Mouse (Mus musculus): ENCODE measurements around the gene Arhgap22. TPM values are rescaled to one million over a fixed set of nuclear protein-coding genes. Genes with fewer than 3 reads are reported as not detected.
A peak's percentile ranks its signal among the peaks of the same experiment; 100 is the strongest.

Gene Arhgap22
- polyA plus RNA-seq, 1 experiment = 28.1 TPM

GRCm38 (mm10) chr14:33210806-33211205 lies 3.0 kb upstream of the Arhgap22 start:
- 67% methylated on average over 8 of the region's 8 CpGs for WGBS
- TF ChIP-seq CTCF (IDR thresholded peaks at IDR 0.05; ENCODE audit: insufficient read depth, low read length) (no peak), POLR2A (IDR thresholded peaks at IDR 0.05; ENCODE audit: borderline replicate concordance, extremely low read depth, low read depth, low read length) (no peak)
- H3K4me1 ChIP-seq (ENCODE audit: control insufficient read depth, insufficient read depth, low read length) = no peaks in the 10 kb centered on the region
- no peak for DNase-seq
- no peak overlapping the region for H3K4me3 ChIP-seq (replicated peaks; ENCODE audit: extremely low read depth, low read depth, low read length)

- no peak for DNase-seq
- H3K4me3 ChIP-seq (replicated peaks; ENCODE audit: extremely low read depth, low read depth, low read length) = no peak overlapping the region
- TF ChIP-seq POLR2A (IDR thresholded peaks at IDR 0.05; ENCODE audit: borderline replicate concordance, extremely low read depth, low read depth, low read length) (no peak), CTCF (IDR thresholded peaks at IDR 0.05; ENCODE audit: insufficient read depth, low read length) (no peak)
- no peaks in the 10 kb centered on the region for H3K4me1 ChIP-seq (ENCODE audit: control insufficient read depth, insufficient read depth, low read length)
- 56% methylated on average over 5 of the region's 5 CpGs for WGBS
These were observed 1.4 kb upstream of the Arhgap22 start for GRCm38 (mm10) chr14:33212271-33212957.

- TF ChIP-seq POLR2A (IDR thresholded peaks at IDR 0.05; ENCODE audit: borderline replicate concordance, extremely low read depth, low read depth, low read length) = no peak
- no peak for TF ChIP-seq CTCF (IDR thresholded peaks at IDR 0.05; ENCODE audit: insufficient read depth, low read length)
- DNase-seq = no peak
- WGBS = 86% methylated on average over 12 of the region's 12 CpGs
- Histone ChIP-seq H3K4me3 (replicated peaks; ENCODE audit: extremely low read depth, low read depth, low read length) (no peak overlapping the region), H3K4me1 (ENCODE audit: control insufficient read depth, insufficient read depth, low read length) (no peaks in the 10 kb centered on the region)
These were observed 892 bp upstream of the Arhgap22 start for GRCm38 (mm10) chr14:33212958-33213309.

GRCm38 (mm10) chr14:33214767-33215128 lies 922 bp downstream of the Arhgap22 start:
- TF ChIP-seq CTCF (IDR thresholded peaks at IDR 0.05; ENCODE audit: insufficient read depth, low read length) (no peak), POLR2A (IDR thresholded peaks at IDR 0.05; ENCODE audit: borderline replicate concordance, extremely low read depth, low read depth, low read length) (no peak)
- no peaks in the 10 kb centered on the region for H3K4me1 ChIP-seq (ENCODE audit: control insufficient read depth, insufficient read depth, low read length)
- no peak overlapping the region for H3K4me3 ChIP-seq (replicated peaks; ENCODE audit: extremely low read depth, low read depth, low read length)
- no peak for DNase-seq
- WGBS = 13% methylated on average over 4 of the region's 4 CpGs

- Histone ChIP-seq H3K4me1 (ENCODE audit: control insufficient read depth, insufficient read depth, low read length) (no peaks in the 10 kb centered on the region), H3K4me3 (replicated peaks; ENCODE audit: extremely low read depth, low read depth, low read length) (no peak overlapping the region)
- no peak for DNase-seq
- no peak for TF ChIP-seq POLR2A (IDR thresholded peaks at IDR 0.05; ENCODE audit: borderline replicate concordance, extremely low read depth, low read depth, low read length)
- TF ChIP-seq CTCF (IDR thresholded peaks at IDR 0.05; ENCODE audit: insufficient read depth, low read length) = no peak
- WGBS = 66% methylated on average over 1 of the region's 1 CpGs
These were observed 1.3 kb downstream of the Arhgap22 start for GRCm38 (mm10) chr14:33215163-33215562.

GRCm38 (mm10) chr14:33216343-33217208 lies 2.8 kb downstream of the Arhgap22 start:
- no peaks in the 10 kb centered on the region for H3K4me1 ChIP-seq (ENCODE audit: control insufficient read depth, insufficient read depth, low read length)
- 74% methylated on average over 19 of the region's 19 CpGs for WGBS
- peak overlapping the region; percentile 15 for H3K4me3 ChIP-seq (replicated peaks; ENCODE audit: extremely low read depth, low read depth, low read length)
- no peak for DNase-seq
- no peak for TF ChIP-seq CTCF (IDR thresholded peaks at IDR 0.05; ENCODE audit: insufficient read depth, low read length)
- TF ChIP-seq POLR2A (IDR thresholded peaks at IDR 0.05; ENCODE audit: borderline replicate concordance, extremely low read depth, low read depth, low read length) = no peak

GRCm38 (mm10) chr14:33225235-33225634 lies 11.4 kb downstream of the Arhgap22 start:
- DNase-seq = no peak
- no peaks in the 10 kb centered on the region for H3K4me1 ChIP-seq (ENCODE audit: control insufficient read depth, insufficient read depth, low read length)
- H3K4me3 ChIP-seq (replicated peaks; ENCODE audit: extremely low read depth, low read depth, low read length) = no peak overlapping the region
- TF ChIP-seq CTCF (IDR thresholded peaks at IDR 0.05; ENCODE audit: insufficient read depth, low read length) (no peak), POLR2A (IDR thresholded peaks at IDR 0.05; ENCODE audit: borderline replicate concordance, extremely low read depth, low read depth, low read length) (no peak)
- 79% methylated on average over 4 of the region's 4 CpGs for WGBS

GRCm38 (mm10) chr14:33230672-33231071 lies 16.8 kb downstream of the Arhgap22 start:
- no peak overlapping the region for H3K4me3 ChIP-seq (replicated peaks; ENCODE audit: extremely low read depth, low read depth, low read length)
- H3K4me1 ChIP-seq (ENCODE audit: control insufficient read depth, insufficient read depth, low read length) = no peaks in the 10 kb centered on the region
- no peak for DNase-seq
- TF ChIP-seq POLR2A (IDR thresholded peaks at IDR 0.05; ENCODE audit: borderline replicate concordance, extremely low read depth, low read depth, low read length) (no peak), CTCF (IDR thresholded peaks at IDR 0.05; ENCODE audit: insufficient read depth, low read length) (no peak)
- 79% methylated on average over 4 of the region's 4 CpGs for WGBS

GRCm38 (mm10) chr14:33231311-33231710 lies 17.5 kb downstream of the Arhgap22 start:
- DNase-seq = no peak
- TF ChIP-seq POLR2A (IDR thresholded peaks at IDR 0.05; ENCODE audit: borderline replicate concordance, extremely low read depth, low read depth, low read length) (no peak), CTCF (IDR thresholded peaks at IDR 0.05; ENCODE audit: insufficient read depth, low read length) (no peak)
- WGBS = 87% methylated on average over 3 of the region's 3 CpGs
- Histone ChIP-seq H3K4me3 (replicated peaks; ENCODE audit: extremely low read depth, low read depth, low read length) (no peak overlapping the region), H3K4me1 (ENCODE audit: control insufficient read depth, insufficient read depth, low read length) (no peaks in the 10 kb centered on the region)

GRCm38 (mm10) chr14:33232048-33232447 lies 18.2 kb downstream of the Arhgap22 start:
- TF ChIP-seq POLR2A (IDR thresholded peaks at IDR 0.05; ENCODE audit: borderline replicate concordance, extremely low read depth, low read depth, low read length) (no peak), CTCF (IDR thresholded peaks at IDR 0.05; ENCODE audit: insufficient read depth, low read length) (no peak)
- no peak overlapping the region for H3K4me3 ChIP-seq (replicated peaks; ENCODE audit: extremely low read depth, low read depth, low read length)
- 67% methylated on average over 5 of the region's 5 CpGs for WGBS
- no peak for DNase-seq
- H3K4me1 ChIP-seq (ENCODE audit: control insufficient read depth, insufficient read depth, low read length) = no peaks in the 10 kb centered on the region

Data from lung, adult 2 months (tissue).